Mouse (Mus musculus): ENCODE results near the gene Mfrp. TPM values are rescaled to one million over a fixed set of nuclear protein-coding genes. Genes with fewer than 3 reads are reported as not detected.

Gene Mfrp
- polyA plus RNA-seq, 1 experiment: 5.4 TPM

DNA sequence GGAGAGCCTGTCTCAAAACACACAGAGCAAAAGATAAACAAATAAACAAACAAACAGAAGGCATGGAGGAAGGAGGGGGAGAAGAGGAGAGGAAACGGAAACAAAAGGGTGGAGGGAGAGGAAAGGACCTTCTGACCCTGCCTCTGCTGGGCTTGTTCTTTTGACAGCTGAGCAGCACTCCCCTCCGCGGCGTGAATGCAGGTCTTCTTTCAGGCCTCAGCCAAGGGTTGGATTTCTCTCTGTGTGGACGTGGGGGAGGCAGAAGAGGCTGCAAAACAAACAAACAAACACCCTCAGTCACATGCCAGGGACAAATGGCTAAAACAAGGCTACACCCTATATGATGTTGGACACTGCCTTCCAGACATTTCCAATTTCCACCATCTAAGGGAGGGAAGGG lies 23.5 kb downstream of the Mfrp start:
- no peak overlapping the region; the same call in 1 of the 2 replicates for H3K27ac ChIP-seq (ENCODE audit: insufficient read depth, low read depth, low read length)
- WGBS: 20% methylated on average over 5 of the region's 5 CpGs
- peak; percentile 24 for DNase-seq
- H3K4me1 ChIP-seq (ENCODE audit: control insufficient read depth, insufficient read depth, low read length): peaks cover 16% of the 10 kb centered on the region; the same call in 1 of the 2 replicates
- no peaks in the 10 kb centered on the region for H3K36me3 ChIP-seq (ENCODE audit: control insufficient read depth, insufficient read depth, low read length)
- H3K4me3 ChIP-seq (ENCODE audit: insufficient read depth, low read depth, low read length): no peak overlapping the region
- H3K27me3 ChIP-seq (replicated peaks; ENCODE audit: control insufficient read depth, insufficient read depth, low read length): no peaks in the 10 kb centered on the region
- no peak for TF ChIP-seq CTCF (conservative IDR thresholded peaks at IDR 0.05; ENCODE audit: insufficient read depth, insufficient read length, low read depth, low read length)
- TF ChIP-seq POLR2A (IDR thresholded peaks at IDR 0.05; ENCODE audit: low read depth, low read length): no peak

DNA sequence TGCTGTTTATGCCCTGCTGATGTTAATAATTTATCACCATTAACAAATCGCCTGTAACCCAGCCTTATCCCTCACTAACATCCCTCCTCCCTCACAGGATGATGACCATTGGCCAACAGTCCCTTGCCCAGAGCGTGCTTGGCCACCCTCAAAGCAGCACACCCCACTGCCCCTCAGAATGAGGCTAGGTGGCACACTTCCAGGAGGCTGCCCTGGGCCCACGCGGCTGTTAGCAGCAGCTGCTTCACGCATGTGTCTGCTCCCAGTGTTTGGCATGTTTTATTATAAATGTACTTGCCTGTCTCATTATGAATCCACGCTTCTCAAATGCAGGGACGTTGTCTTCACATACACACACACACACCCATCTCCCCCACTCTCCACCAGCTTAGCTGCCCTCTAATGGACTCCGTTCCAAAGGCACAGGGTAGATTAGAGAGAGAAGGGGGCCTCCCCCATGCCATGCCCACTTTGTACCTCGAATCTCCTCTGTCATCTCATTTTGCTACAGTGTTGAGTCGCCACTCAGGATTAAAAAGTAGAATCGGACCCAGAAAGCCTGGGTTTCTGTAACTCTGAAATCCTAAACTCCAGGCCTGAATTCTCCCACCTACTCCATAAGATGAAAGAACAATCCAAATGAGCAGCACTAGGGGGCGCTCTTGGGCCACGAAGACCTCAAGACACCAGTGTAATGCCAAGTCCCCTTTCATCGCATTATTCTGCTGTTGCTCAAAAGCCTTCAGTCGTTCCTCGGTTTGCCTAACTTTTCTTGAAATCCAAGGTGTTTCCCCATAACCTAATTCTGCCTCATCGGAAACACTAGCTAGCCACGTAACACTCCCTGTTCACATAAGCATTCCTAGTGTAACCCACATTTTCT lies 24.3 kb downstream of the Mfrp start:
- peak; percentile 94 for DNase-seq
- WGBS: 12% methylated on average over 18 of the region's 18 CpGs
- peak overlapping the region; percentile 11; the same call in 1 of the 2 replicates for H3K27ac ChIP-seq (ENCODE audit: insufficient read depth, low read depth, low read length)
- H3K4me1 ChIP-seq (ENCODE audit: control insufficient read depth, insufficient read depth, low read length): peaks cover 16% of the 10 kb centered on the region; the same call in 1 of the 2 replicates
- TF ChIP-seq CTCF (conservative IDR thresholded peaks at IDR 0.05; ENCODE audit: insufficient read depth, insufficient read length, low read depth, low read length) (peak; percentile 92), POLR2A (IDR thresholded peaks at IDR 0.05; ENCODE audit: low read depth, low read length) (no peak)
- no peaks in the 10 kb centered on the region for H3K36me3 ChIP-seq (ENCODE audit: control insufficient read depth, insufficient read depth, low read length)
- H3K27me3 ChIP-seq (replicated peaks; ENCODE audit: control insufficient read depth, insufficient read depth, low read length): no peaks in the 10 kb centered on the region
- no peak overlapping the region for H3K4me3 ChIP-seq (ENCODE audit: insufficient read depth, low read depth, low read length)

- peaks cover 16% of the 10 kb centered on the region; the same call in 1 of the 2 replicates for H3K4me1 ChIP-seq (ENCODE audit: control insufficient read depth, insufficient read depth, low read length)
- H3K36me3 ChIP-seq (ENCODE audit: control insufficient read depth, insufficient read depth, low read length): no peaks in the 10 kb centered on the region
- 74% methylated on average over 3 of the region's 3 CpGs for WGBS
- no peak for DNase-seq
- H3K4me3 ChIP-seq (ENCODE audit: insufficient read depth, low read depth, low read length): no peak overlapping the region
- peak overlapping the region; percentile 26; the same call in 1 of the 2 replicates for H3K27ac ChIP-seq (ENCODE audit: insufficient read depth, low read depth, low read length)
- no peak for TF ChIP-seq CTCF (conservative IDR thresholded peaks at IDR 0.05; ENCODE audit: insufficient read depth, insufficient read length, low read depth, low read length)
- TF ChIP-seq POLR2A (IDR thresholded peaks at IDR 0.05; ENCODE audit: low read depth, low read length): no peak
- no peaks in the 10 kb centered on the region for H3K27me3 ChIP-seq (replicated peaks; ENCODE audit: control insufficient read depth, insufficient read depth, low read length)
Measured at GRCm38 (mm10) chr9:44126746-44127145, 25.2 kb downstream of the Mfrp start.

DNA sequence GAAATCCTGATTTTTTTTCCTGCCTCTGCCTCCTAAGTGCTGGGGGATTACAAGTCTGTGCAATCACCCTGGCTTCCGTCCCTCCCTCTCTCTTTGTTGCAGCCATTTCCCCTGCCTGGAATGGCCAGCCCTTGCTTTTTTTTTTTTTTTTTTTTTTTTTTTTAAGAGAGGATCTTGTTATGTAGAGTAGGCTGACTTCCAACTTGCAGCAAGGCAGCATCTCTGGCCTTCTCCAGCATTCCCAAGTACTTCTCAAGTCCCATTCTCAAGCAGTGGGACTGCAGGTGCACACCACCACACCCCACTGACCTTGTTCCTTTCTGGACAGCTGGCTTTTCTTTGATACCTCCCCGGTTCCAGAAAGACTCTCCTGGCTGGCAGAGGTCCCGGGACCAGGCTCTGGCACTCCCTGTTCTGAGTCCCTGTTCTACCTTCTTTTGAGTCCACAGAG lies 25.8 kb downstream of the Mfrp start:
- TF ChIP-seq CTCF (conservative IDR thresholded peaks at IDR 0.05; ENCODE audit: insufficient read depth, insufficient read length, low read depth, low read length) (no peak), POLR2A (IDR thresholded peaks at IDR 0.05; ENCODE audit: low read depth, low read length) (no peak)
- Histone ChIP-seq H3K4me1 (ENCODE audit: control insufficient read depth, insufficient read depth, low read length) (peaks cover 16% of the 10 kb centered on the region; the same call in 1 of the 2 replicates), H3K27me3 (replicated peaks; ENCODE audit: control insufficient read depth, insufficient read depth, low read length) (no peaks in the 10 kb centered on the region), H3K27ac (ENCODE audit: insufficient read depth, low read depth, low read length) (no peak overlapping the region), H3K36me3 (ENCODE audit: control insufficient read depth, insufficient read depth, low read length) (no peaks in the 10 kb centered on the region), H3K4me3 (ENCODE audit: insufficient read depth, low read depth, low read length) (no peak overlapping the region)
- 30% methylated on average over 3 of the region's 3 CpGs for WGBS
- DNase-seq: peak; percentile 88

GRCm38 (mm10) chr9:44129633-44130032 lies 28.1 kb downstream of the Mfrp start:
- H3K27me3 ChIP-seq (replicated peaks; ENCODE audit: control insufficient read depth, insufficient read depth, low read length): no peaks in the 10 kb centered on the region
- H3K4me3 ChIP-seq (ENCODE audit: insufficient read depth, low read depth, low read length): peak overlapping the region; percentile 29
- H3K4me1 ChIP-seq (ENCODE audit: control insufficient read depth, insufficient read depth, low read length): peaks cover 23% of the 10 kb centered on the region; the same call in 1 of the 2 replicates
- H3K27ac ChIP-seq (ENCODE audit: insufficient read depth, low read depth, low read length): peak overlapping the region; percentile 82
- DNase-seq: no peak
- H3K36me3 ChIP-seq (ENCODE audit: control insufficient read depth, insufficient read depth, low read length): no peaks in the 10 kb centered on the region
- WGBS: 37% methylated on average over 9 of the region's 9 CpGs
- TF ChIP-seq POLR2A (IDR thresholded peaks at IDR 0.05; ENCODE audit: low read depth, low read length) (no peak), CTCF (conservative IDR thresholded peaks at IDR 0.05; ENCODE audit: insufficient read depth, insufficient read length, low read depth, low read length) (no peak)

- TF ChIP-seq CTCF (conservative IDR thresholded peaks at IDR 0.05; ENCODE audit: insufficient read depth, insufficient read length, low read depth, low read length): no peak
- peak; percentile 38 for TF ChIP-seq POLR2A (IDR thresholded peaks at IDR 0.05; ENCODE audit: low read depth, low read length)
- 3% methylated on average over 27 of the region's 27 CpGs for WGBS
- no peaks in the 10 kb centered on the region for H3K36me3 ChIP-seq (ENCODE audit: control insufficient read depth, insufficient read depth, low read length)
Measured at GRCm38 (mm10) chr9:44130034-44130433, 28.5 kb downstream of the Mfrp start.

More at GRCm38 (mm10) chr9:44130034-44130433, 28.5 kb downstream of the Mfrp start:
- Histone ChIP-seq H3K27ac (ENCODE audit: insufficient read depth, low read depth, low read length) (peak overlapping the region; percentile 91), H3K4me1 (ENCODE audit: control insufficient read depth, insufficient read depth, low read length) (peaks cover 22% of the 10 kb centered on the region; the same call in 1 of the 2 replicates), H3K27me3 (replicated peaks; ENCODE audit: control insufficient read depth, insufficient read depth, low read length) (no peaks in the 10 kb centered on the region), H3K4me3 (ENCODE audit: insufficient read depth, low read depth, low read length) (peak overlapping the region; percentile 29)
- DNase-seq: peak; percentile 93

Measured in kidney, adult 2 months (tissue).